Mouse (Mus musculus): ENCODE data around the gene Naa11. TPM values are rescaled to one million over a fixed set of nuclear protein-coding genes. Genes with fewer than 3 reads are reported as not detected.

Gene Naa11
- not detected in 2 replicates for polyA plus RNA-seq (2012; rRNA removed; ENCODE audit: low replicate concordance)

GRCm38 (mm10) chr5:97392160-97392559, at the start of gene Naa11:
Gene Naa11, minus strand, starts transcription at chr5:97392379.

Other genes with a start within 250 kb of the Naa11 start
- not detected in 2 replicates for gene Gk2, start 64.6 kb upstream of the Naa11 start, polyA plus RNA-seq (2012; rRNA removed; ENCODE audit: low replicate concordance)